Mouse (Mus musculus) gastrocnemius, adult 8-10 months (tissue): ENCODE data around the gene Tbc1d8b. TPM values are rescaled to one million over a fixed set of nuclear protein-coding genes. Genes with fewer than 3 reads are reported as not detected.
"Not testable (repeated sequence)": the region's sequence is repeated elsewhere in the genome, so short reads cannot be mapped to it uniquely, and the experiment has no call there.

Experiments
- DNase-seq, 2 experiments: peaks; one replicate each; pipeline ENCODE4 v3.0.0; 2022; ENCODE audit warnings: low spot score in 2 of 2
- total RNA-seq, 4 experiments: library from RNA; stranded (reverse); gene quantifications; 2 replicates each; pipeline ENCODE4 v1.2.4; 2022

The Tbc1d8b gene
- 1 to 10 TPM; 3.3 to 6.1 (median 5.0) TPM for total RNA-seq

GRCm38 (mm10) chrX:139684775-139685695, at the start of gene Tbc1d8b:
TSS of gene Tbc1d8b (plus strand) at chrX:139684996.
- DNase-seq = peak; percentile 69 to 74

- no peak for DNase-seq
These were observed 45.1 kb upstream of the Tbc1d8b start for GRCm38 (mm10) chrX:139639744-139640143.

- no peak for DNase-seq
These were observed 44.4 kb upstream of the Tbc1d8b start for GRCm38 (mm10) chrX:139640418-139640817.

GRCm38 (mm10) chrX:139652226-139652625, 32.6 kb upstream of the Tbc1d8b start:
- DNase-seq = no peak

GRCm38 (mm10) chrX:139653292-139653691, 31.5 kb upstream of the Tbc1d8b start:
- no peak for DNase-seq

- peak in 1 of 2 experiments; percentile 3 for DNase-seq
These were observed 30.3 kb upstream of the Tbc1d8b start for GRCm38 (mm10) chrX:139654350-139655063.

- DNase-seq = no peak
These were observed 22.7 kb upstream of the Tbc1d8b start for GRCm38 (mm10) chrX:139662111-139662510.

GRCm38 (mm10) chrX:139665829-139666228, 19.0 kb upstream of the Tbc1d8b start:
- no peak for DNase-seq

- DNase-seq = no peak
These were observed 404 bp upstream of the Tbc1d8b start for GRCm38 (mm10) chrX:139684410-139684774.

GRCm38 (mm10) chrX:139714381-139714780, 29.6 kb downstream of the Tbc1d8b start, which contains the start of gene Gm15013:
TSS of gene Gm15013 (minus strand) at chrX:139714481.
- no peak for DNase-seq

- DNase-seq = no peak
These were observed 37.6 kb downstream of the Tbc1d8b start for GRCm38 (mm10) chrX:139722350-139722749.

GRCm38 (mm10) chrX:139730541-139730940, 45.7 kb downstream of the Tbc1d8b start:
- DNase-seq = no peak

- no peak for DNase-seq
These were observed 52.3 kb downstream of the Tbc1d8b start for GRCm38 (mm10) chrX:139737066-139737465.

- no peak for DNase-seq
These were observed 67.1 kb downstream of the Tbc1d8b start for GRCm38 (mm10) chrX:139751855-139752254.

GRCm38 (mm10) chrX:139758634-139759033, 73.8 kb downstream of the Tbc1d8b start:
- not testable (repeated sequence) for DNase-seq

- DNase-seq = no peak
These were observed 77.8 kb downstream of the Tbc1d8b start for GRCm38 (mm10) chrX:139762546-139762945.

- DNase-seq = no peak
These were observed 85.3 kb downstream of the Tbc1d8b start for GRCm38 (mm10) chrX:139769975-139770637.

- no peak for DNase-seq
These were observed 89.7 kb downstream of the Tbc1d8b start for GRCm38 (mm10) chrX:139774309-139775083.

- no peak for DNase-seq
These were observed 90.4 kb downstream of the Tbc1d8b start for GRCm38 (mm10) chrX:139775084-139775612.

GRCm38 (mm10) chrX:139777357-139777756, 92.6 kb downstream of the Tbc1d8b start:
- DNase-seq = no peak

- DNase-seq = no peak
These were observed 94.1 kb downstream of the Tbc1d8b start for GRCm38 (mm10) chrX:139778886-139779285.
